ENCODE assay signal across 8 mouse cellular contexts in the genomic region with DNA sequence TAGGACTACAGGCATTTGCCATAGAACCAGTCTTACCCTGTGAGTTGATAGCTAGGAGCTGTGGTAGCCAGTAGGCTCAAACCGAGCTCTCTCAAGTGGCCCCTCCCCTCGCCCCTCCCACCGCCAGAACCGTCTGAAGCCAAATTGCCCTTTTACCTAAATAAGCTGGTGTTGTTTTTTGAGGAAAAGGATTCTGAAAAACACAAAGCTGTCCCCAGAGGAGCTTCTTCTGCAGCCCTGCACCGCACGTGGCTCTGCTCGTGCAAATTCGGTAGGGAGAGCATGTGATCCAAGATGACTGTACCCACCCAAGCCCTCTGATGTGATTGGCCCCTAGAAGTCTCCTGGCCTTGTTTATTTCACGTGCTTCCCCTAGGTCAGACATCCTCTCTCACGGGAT. TPM values are rescaled to one million over a fixed set of nuclear protein-coding genes. Genes with fewer than 3 reads are reported as not detected.
A peak's percentile ranks its signal among the peaks of the same experiment; 100 is the strongest.
DNase-seq lines count a peak whose midpoint lies in the region; ATAC-seq and TF ChIP-seq lines count a peak whose summit lies in the region.

No protein-coding gene starts in this region.

- WGBS in kidney, adult 2 months, result 1% methylated on average over 10 of the region's 10 CpGs
- 1% methylated on average over 10 of the region's 10 CpGs for WGBS in lung, postnatal 0 days

- no peaks in the 10 kb centered on the region for H3K9me3 ChIP-seq in lung, postnatal 0 days (ENCODE audit: low read length)

- peak; percentile 21; the same call in 1 of the 2 replicates for ATAC-seq in lung, postnatal 0 days

- H3K4me3 ChIP-seq in kidney, adult 2 months (ENCODE audit: insufficient read depth, low read depth, low read length), result peak overlapping the region; percentile 23
- 0 out of 2 replicates have a peak overlapping the region, but pooled peaks have one; percentile 20 for H3K4me3 ChIP-seq in lung, postnatal 0 days (ENCODE audit: low read depth, low read length)

- H3K36me3 ChIP-seq in kidney, adult 2 months (ENCODE audit: control insufficient read depth, insufficient read depth, low read length), result no peaks in the 10 kb centered on the region; the same call in 1 of the 2 replicates
- no peaks in the 10 kb centered on the region for H3K36me3 ChIP-seq in lung, postnatal 0 days (ENCODE audit: insufficient read depth, low read length)

- H3K4me2 ChIP-seq in lung, postnatal 0 days (replicated peaks; ENCODE audit: low read depth, low read length), result peak overlapping the region; percentile 66

- H3K4me1 ChIP-seq in kidney, adult 2 months (ENCODE audit: control insufficient read depth, insufficient read depth, low read length), result peaks cover 8% of the 10 kb centered on the region; the same call in 1 of the 2 replicates
- H3K4me1 ChIP-seq in lung, postnatal 0 days (ENCODE audit: insufficient read depth, low read depth, low read length), result peaks cover 5% of the 10 kb centered on the region; the same call in 1 of the 2 replicates

- no peak overlapping the region for H3K9ac ChIP-seq in lung, postnatal 0 days (replicated peaks; ENCODE audit: low read depth)

- TF ChIP-seq POLR2A in kidney, adult 2 months (IDR thresholded peaks at IDR 0.05; ENCODE audit: low read depth, low read length), result no peak

- TF ChIP-seq EP300 in lung, postnatal 0 days (IDR thresholded peaks at IDR 0.05), result 0 out of 2 replicates have a peak, but pooled peaks have one; percentile 20

- TF ChIP-seq CTCF in kidney, adult 2 months (conservative IDR thresholded peaks at IDR 0.05; ENCODE audit: insufficient read depth, insufficient read length, low read depth, low read length), result no peak
- TF ChIP-seq CTCF in lung, postnatal 0 days (IDR thresholded peaks at IDR 0.05), result no peak

- DNase-seq in 416B (ENCODE audit: low read depth) (peak; percentile 69), MEL-GATA-1-ER (ENCODE audit: extremely low read depth, low read depth) (peak; percentile 85)
- DNase-seq in embryo, embryonic 10.5 days (ENCODE audit: low spot score), result peak; percentile 67
- DNase-seq in heart, adult 8-10 months (ENCODE audit: low spot score), result peak; percentile 70
- DNase-seq in kidney, adult 2 months, result peak; percentile 94
- DNase-seq in lung, postnatal 0 days (ENCODE audit: low spot score), result peak; percentile 76
- peak; percentile 68 for DNase-seq in retina, postnatal 1 day
- DNase-seq in frontal cortex, adult 2 months (ENCODE audit: extremely low spot score in 1 of 2, low spot score in 1 of 2), result no peak

- H3K27me3 ChIP-seq in kidney, adult 2 months (replicated peaks; ENCODE audit: control insufficient read depth, insufficient read depth, low read length), result no peaks in the 10 kb centered on the region
- no peaks in the 10 kb centered on the region for H3K27me3 ChIP-seq in lung, postnatal 0 days (replicated peaks; ENCODE audit: insufficient read depth, low read length)

- peak overlapping the region; percentile 96 for H3K27ac ChIP-seq in kidney, adult 2 months (ENCODE audit: insufficient read depth, low read depth, low read length)
- H3K27ac ChIP-seq in lung, postnatal 0 days (ENCODE audit: low read length), result 0 out of 2 replicates have a peak overlapping the region, but pooled peaks have one; percentile 43

RNA-seq across cellular contexts. Expression of gene Gstt2, which starts 1.9 kb away (rescaled TPM):
- 10 to 100 TPM in 3 of 4 experiments, 1 to 10 TPM in 1; 7.3 to 16.9 (median 13.2) TPM for total RNA-seq in heart, adult 8-10 months (2022)
- 1,054 and 1,473 TPM in 2 replicates for polyA plus RNA-seq in kidney, adult 2 months (2012; rRNA removed)
- 40.6 and 44.7 TPM in 2 replicates for polyA plus RNA-seq in lung, postnatal 0 days (2015; fragmentation: Nextera tagmentation; extraction: Ambion mirVana)
- 17.8 and 20.9 TPM in 2 replicates for polyA plus RNA-seq in frontal cortex, adult 2 months (2012; rRNA removed)

RNA-seq across cellular contexts. Expression of gene Gstt4, which starts 13.0 kb away (rescaled TPM):
- total RNA-seq in heart, adult 8-10 months (2022), result not detected
- polyA plus RNA-seq in kidney, adult 2 months (2012; rRNA removed), result 0.11 and 0.23 TPM in 2 replicates
- not detected in 2 replicates for polyA plus RNA-seq in lung, postnatal 0 days (2015; fragmentation: Nextera tagmentation; extraction: Ambion mirVana)
- not detected in 2 replicates for polyA plus RNA-seq in frontal cortex, adult 2 months (2012; rRNA removed)

RNA-seq across cellular contexts. Expression of gene Mif, which starts 24.7 kb away (rescaled TPM):
- 100 to 1,000 TPM; 216 to 258 (median 253) TPM for total RNA-seq in heart, adult 8-10 months (2022)
- polyA plus RNA-seq in kidney, adult 2 months (2012; rRNA removed), result 3,280 and 4,796 TPM in 2 replicates
- 280 and 356 TPM in 2 replicates for polyA plus RNA-seq in lung, postnatal 0 days (2015; fragmentation: Nextera tagmentation; extraction: Ambion mirVana)
- polyA plus RNA-seq in frontal cortex, adult 2 months (2012; rRNA removed), result 1,072 and 1,398 TPM in 2 replicates

RNA-seq across cellular contexts. Expression of gene Gstt1, which starts 36.9 kb away (rescaled TPM):
- total RNA-seq in heart, adult 8-10 months (2022), result 10 to 100 TPM; 15.7 to 26.4 (median 22.1) TPM
- 492 and 514 TPM in 2 replicates for polyA plus RNA-seq in kidney, adult 2 months (2012; rRNA removed)
- polyA plus RNA-seq in lung, postnatal 0 days (2015; fragmentation: Nextera tagmentation; extraction: Ambion mirVana), result 36.4 and 38.3 TPM in 2 replicates
- 29.8 and 39.9 TPM in 2 replicates for polyA plus RNA-seq in frontal cortex, adult 2 months (2012; rRNA removed)

RNA-seq across cellular contexts. Expression of gene Gstt3, which starts 54.1 kb away (rescaled TPM):
- total RNA-seq in heart, adult 8-10 months (2022), result 1 to 10 TPM; 3.0 to 5.6 (median 5.0) TPM
- 97.4 and 108 TPM in 2 replicates for polyA plus RNA-seq in kidney, adult 2 months (2012; rRNA removed)
- polyA plus RNA-seq in lung, postnatal 0 days (2015; fragmentation: Nextera tagmentation; extraction: Ambion mirVana), result 56.6 and 58.9 TPM in 2 replicates
- 8.6 and 10.4 TPM in 2 replicates for polyA plus RNA-seq in frontal cortex, adult 2 months (2012; rRNA removed)

Comparison
In these comparisons a context has a peak if more than half of its experiments do, and no peak if none do; other contexts are left out.
1. DNase-seq: peak in 416B (single experiment), MEL-GATA-1-ER (single experiment), embryo, embryonic 10.5 days (single experiment), heart, adult 8-10 months (single experiment), kidney, adult 2 months (single experiment), lung, postnatal 0 days (single experiment) and retina, postnatal 1 day (single experiment); none in frontal cortex, adult 2 months (0 of 2).
2. RNA of gene Gstt2, which starts 1.9 kb away (polyA plus RNA-seq): 1,054 to 1,473 TPM in kidney, adult 2 months; 40.6 to 44.7 TPM in lung, postnatal 0 days and 17.8 to 20.9 TPM in frontal cortex, adult 2 months; every median in the first group is over 10 times any median in the second.